Mouse (Mus musculus) T-helper 1 cell (primary cell): ENCODE results near the gene Ubac2.
"Not testable (repeated sequence)": the region's sequence is repeated elsewhere in the genome, so short reads cannot be mapped to it uniquely, and the experiment has no call there.

Experiments used
- in situ Hi-C: fragments of 300-600 bp; cut with MboI, MseI; formaldehyde crosslinking; loops from one replicate; pipeline ENCODE4 v1.15.1; 2025; ENCODE audit warnings: high pct_unique_total_duplicates

The Ubac2 gene

DNA sequence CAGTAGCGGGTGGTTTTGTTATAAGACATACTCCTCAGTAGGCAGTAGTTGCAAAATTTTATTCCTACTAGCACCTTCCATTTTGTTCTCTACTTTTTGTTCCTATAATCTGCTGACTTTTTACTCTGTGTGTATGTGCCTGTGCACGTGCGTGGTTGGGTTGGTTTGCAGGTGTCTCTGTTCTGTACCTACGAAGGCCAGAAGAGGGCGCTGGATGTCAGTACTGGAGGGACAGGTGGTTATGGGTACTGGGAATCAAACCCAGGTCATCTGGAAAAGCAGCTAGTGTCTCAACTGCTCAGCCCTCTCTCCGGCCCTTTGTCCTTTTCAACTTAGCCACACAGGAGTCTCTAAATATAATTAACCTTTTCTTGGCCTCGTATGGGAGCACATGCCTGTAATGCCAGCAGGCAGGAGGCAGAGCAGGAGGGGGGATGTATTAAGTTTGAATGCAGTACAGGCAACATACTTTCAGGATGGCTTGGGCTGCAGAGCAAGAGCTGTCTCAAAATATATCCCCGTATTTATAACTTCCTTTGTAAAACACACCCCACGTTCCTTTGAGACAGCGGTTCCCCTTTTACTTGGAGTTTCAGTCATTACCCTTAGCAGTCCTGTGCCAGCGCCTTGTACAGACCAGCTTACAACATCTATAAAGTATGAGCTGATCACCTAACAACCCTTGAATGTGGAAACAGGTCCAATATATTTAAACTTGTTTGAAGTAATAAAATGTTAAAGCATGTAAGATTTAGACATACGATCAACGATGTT lies 160.6 kb downstream of the Ubac2 start:
- in situ Hi-C loops = no loop called here

GRCm38 (mm10) chr14:122041413-122041825 lies 163.0 kb downstream of the Ubac2 start:
- in situ Hi-C loops = no loop called here

DNA sequence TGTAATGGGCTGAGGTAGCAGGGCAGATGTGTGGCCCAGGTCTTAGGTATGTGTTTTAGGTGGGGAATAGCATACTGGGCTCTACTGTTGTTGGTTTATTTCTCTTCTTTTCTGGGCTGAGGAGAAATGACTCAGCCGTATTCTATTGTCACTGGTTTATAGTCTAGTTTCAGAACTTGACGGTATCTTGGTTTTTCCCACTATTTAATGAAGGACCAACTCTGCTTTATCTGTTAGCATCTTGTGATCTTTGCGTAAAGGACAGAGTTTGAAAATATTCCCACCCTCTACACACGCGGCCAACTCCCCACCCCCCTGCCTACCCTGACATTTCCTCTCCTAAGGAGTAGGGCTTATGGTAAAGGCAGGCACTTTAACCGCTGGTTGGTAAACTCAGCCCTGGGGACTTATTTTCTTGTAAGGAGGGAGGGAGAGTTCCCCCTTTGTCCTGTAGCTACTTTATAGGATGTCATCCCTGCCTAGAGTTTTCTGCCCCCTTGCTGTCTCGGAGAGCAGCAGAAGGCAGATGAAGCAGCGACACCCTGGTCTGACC lies 163.8 kb downstream of the Ubac2 start:
- in situ Hi-C loops = no loop called here

GRCm38 (mm10) chr14:122047784-122048183 lies 169.4 kb downstream of the Ubac2 start:
- in situ Hi-C loops = no loop called here

- in situ Hi-C loops = no loop called here
Measured at GRCm38 (mm10) chr14:122048816-122049215, 170.4 kb downstream of the Ubac2 start.

- in situ Hi-C loops = loop anchor here (5.0 kb wide), 1 partner anchor 91 kb away; no protein-coding TSS in a partner anchor
Measured at GRCm38 (mm10) chr14:122052896-122053635, 174.6 kb downstream of the Ubac2 start.

DNA sequence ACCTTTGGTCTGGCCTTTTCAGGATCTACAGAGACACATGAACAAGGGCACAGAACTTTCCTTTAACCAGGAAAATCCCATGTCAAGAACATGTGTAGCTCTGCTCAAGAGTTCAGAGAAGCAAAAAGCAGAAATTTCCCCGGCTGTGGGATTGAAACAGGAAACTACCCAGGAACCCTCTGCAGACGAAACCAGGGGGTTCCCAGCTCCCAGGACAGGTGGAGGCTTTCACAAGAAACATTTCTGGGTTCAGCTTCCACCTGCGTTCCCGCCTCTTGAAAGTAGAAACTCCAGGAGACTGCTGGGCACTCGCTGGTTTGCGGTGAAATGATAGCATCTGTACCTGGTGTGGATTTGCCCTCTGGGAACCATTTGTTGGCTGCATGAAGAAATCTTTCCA lies 178.5 kb downstream of the Ubac2 start:
- in situ Hi-C loops = no loop called here

DNA sequence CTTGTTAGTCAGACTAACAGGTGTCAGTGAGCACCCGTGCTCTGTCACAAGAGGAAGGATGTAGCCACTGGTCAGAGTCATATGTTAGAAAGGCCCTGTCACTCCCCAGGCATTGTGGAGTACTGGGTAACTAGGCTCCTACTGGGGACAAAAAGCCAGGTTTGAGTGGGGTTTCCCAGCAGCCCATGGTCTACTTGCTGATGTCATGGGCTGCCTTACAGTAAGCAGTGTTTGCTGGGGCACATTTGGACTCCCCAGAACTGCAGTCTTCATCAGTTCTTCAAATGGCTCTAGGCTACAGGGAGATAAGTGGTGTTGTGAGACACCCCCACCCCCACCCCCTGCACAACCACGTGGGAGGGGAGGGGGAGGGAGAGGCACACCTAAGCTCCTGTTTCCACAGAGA lies 179.5 kb downstream of the Ubac2 start:
- in situ Hi-C loops = no loop called here

DNA sequence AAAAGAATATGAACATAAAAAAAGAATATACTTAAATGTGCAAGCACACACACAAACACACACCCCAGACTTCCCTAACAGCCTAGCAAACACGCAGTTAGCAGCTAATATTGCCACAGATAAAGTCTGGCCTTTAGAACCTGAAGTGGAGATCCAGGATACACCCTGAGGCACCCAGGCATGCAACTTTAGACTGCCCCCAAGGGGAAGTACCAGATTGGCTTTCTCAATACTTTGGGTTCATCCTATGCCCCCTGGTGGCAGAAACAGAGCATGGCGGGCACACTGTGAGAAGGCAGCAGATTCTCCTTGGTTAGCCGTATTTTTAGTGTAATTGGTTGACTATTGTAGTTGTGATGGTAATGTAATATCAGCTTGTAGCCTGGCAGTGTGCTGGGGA lies 182.2 kb downstream of the Ubac2 start:
- in situ Hi-C loops = loop anchor here (5.0 kb wide), 2 partner anchors 47 to 133 kb away; partner anchors contain the start of gene Tm9sf2

DNA sequence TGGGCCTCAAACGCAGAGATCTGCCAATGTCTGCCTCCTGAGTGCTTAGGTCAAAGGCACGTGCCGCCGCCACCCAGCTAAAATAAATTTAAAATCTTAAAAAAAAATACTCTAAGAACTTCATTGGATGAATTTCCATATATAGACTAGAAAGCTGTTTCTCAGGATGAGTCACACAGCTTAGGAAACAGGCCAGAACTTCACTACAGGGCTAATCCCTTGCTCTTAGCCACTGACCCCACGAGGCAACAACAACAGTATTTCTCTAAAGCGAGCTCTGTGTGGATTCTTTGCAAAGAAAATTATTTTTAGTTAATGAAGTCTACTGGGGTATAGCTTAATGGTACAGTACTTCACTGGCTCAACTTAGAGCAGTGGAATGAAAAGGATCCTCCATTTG lies 183.0 kb downstream of the Ubac2 start:
- in situ Hi-C loops = loop anchor here (5.0 kb wide), 2 partner anchors 46 to 134 kb away; partner anchors contain the start of gene Tm9sf2

- in situ Hi-C loops = loop anchor here (5.0 kb wide), 2 partner anchors 45 to 135 kb away; partner anchors contain the start of gene Tm9sf2
Measured at GRCm38 (mm10) chr14:122062411-122063090, 184.1 kb downstream of the Ubac2 start.

DNA sequence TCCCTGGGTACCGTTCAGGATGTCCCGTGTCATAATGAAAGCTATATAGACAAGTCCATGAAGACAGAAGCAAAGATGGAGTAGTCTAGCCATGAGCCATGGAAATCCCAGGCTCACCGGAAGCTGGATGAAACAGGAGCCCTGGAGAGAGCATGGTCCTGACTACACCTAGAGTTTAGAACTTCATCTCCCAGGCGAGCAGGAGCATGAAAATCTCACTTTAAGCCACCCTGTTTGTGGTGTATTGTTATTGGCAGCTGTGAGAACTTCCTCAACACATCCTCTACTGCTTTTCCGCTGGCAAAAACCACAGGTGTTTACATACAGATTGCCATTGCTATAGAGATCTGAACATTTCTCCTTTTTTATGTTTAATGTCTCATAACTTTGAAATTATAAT lies 185.2 kb downstream of the Ubac2 start:
- in situ Hi-C loops = loop anchor here (5.0 kb wide), 2 partner anchors 44 to 136 kb away; partner anchors contain the start of gene Tm9sf2

GRCm38 (mm10) chr14:122064519-122064918 lies 186.1 kb downstream of the Ubac2 start:
- in situ Hi-C loops = loop anchor here (5.0 kb wide), 2 partner anchors 43 to 137 kb away; partner anchors contain the start of gene Tm9sf2

DNA sequence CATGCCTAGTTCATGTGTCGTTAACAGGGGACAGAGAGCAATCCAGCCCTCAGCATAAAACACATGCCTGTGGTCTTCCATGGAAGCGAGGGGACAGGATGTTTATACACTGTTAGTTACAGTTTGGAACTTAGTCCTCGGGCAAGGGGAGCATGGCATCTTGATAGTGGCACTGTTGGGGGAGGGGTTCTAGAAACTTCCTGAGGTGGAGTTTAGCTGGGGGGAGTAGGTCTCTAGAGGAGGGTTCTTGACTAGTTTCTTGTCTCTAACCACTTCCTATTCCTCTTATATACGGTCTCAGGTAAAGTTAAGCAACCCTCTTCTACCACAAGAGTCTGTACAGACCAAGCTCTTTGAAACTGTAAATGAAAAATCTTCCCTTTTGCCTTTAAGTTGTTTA lies 187.8 kb downstream of the Ubac2 start:
- in situ Hi-C loops = no loop called here

DNA sequence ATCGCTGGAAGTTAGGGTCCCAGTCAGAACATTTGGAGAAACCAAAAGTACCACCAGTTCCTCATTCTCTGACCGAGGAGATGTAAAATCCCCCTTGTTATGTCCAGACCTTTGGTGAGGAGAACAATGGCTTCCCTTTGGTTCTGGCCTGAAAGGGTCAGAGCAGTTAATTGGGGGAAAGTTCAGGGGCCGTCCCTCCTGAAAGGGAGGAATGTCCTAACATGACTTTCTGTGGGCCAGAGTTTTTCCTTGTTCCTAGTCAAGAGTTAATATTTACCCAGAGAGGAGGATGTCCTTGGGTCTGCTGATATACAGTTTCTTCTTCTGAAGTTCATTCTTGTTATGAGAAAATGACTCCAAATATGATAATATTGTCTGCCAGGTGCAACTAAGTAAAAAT lies 189.6 kb downstream of the Ubac2 start:
- in situ Hi-C loops = not testable (repeated sequence)

DNA sequence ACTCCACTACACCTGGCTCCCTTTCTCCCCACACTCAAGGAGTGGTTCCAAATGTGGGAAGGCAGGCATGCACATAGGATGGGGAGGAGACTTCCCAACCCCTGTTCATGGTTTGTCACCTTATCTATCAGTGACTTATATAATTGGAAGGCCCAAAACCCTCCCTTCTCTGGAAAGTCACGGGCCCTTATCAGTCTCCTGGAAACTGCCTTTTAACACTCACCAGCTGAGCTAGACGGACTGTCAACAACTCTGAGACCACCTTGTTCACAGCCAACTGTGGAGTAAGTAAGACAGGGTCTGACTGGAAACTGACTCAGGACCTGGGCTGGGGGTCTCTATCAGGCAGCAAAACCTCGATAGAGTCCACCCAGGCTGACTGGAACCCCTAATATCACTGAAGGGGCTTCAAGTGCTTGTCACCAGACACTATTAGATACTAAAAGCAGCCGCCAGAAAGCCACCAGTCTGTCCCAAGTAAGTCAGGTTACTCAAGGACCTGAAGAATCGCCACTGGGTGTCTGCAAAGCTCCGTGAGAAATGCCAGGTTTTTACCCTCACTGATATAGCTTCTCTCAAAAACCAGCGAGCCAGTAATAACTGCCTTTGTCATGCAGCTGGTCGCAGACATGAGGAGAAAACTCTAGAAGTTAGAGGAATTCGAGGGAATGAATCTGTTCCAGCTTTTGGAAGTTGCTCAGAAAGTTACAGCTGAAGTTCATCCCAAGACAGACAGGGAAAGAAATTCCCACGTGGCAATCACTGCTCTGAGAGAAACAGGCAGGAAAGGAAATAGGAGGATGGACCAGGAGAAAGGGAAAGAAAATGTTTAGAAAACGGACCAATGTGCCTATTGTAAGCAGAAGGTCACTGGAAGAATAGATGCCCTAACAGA lies 190.6 kb downstream of the Ubac2 start:
- in situ Hi-C loops = no loop called here

- in situ Hi-C loops = no loop called here
Measured at GRCm38 (mm10) chr14:122069948-122070347, 191.5 kb downstream of the Ubac2 start.
